Mouse (Mus musculus): Measurements from ENCODE around the gene Prkar1b. TPM values are rescaled to one million over a fixed set of nuclear protein-coding genes. Genes with fewer than 3 reads are reported as not detected.
A peak's percentile ranks its signal among the peaks of the same experiment; 100 is the strongest.

Gene Prkar1b
- polyA plus RNA-seq, 1 experiment from 2014 or later, result 196 TPM

- 85% methylated on average over 9 of the region's 9 CpGs for WGBS
- no peak for ATAC-seq (ENCODE audit: low read depth)
These were observed 178.4 kb downstream of the Prkar1b start for GRCm38 (mm10) chr5:138971405-138971804.

GRCm38 (mm10) chr5:138970056-138970490 lies 179.7 kb downstream of the Prkar1b start:
- Histone ChIP-seq H3K9me3 (no peaks in the 10 kb centered on the region), H3K4me2 (no peak overlapping the region), H3K36me3 (no peaks in the 10 kb centered on the region), H3K9ac (no peak overlapping the region), H3K27me3 (no peaks in the 10 kb centered on the region), H3K4me3 (no peak overlapping the region), H3K4me1 (replicated peaks) (peaks cover 14% of the 10 kb centered on the region), H3K27ac (replicated peaks) (no peak overlapping the region; the same call in 1 of the 2 replicates)
- 70% methylated on average over 7 of the region's 7 CpGs for WGBS
- peak; percentile 49; the same call in 1 of the 2 replicates for ATAC-seq (ENCODE audit: low read depth)

More at GRCm38 (mm10) chr5:138971405-138971804, 178.4 kb downstream of the Prkar1b start:
- H3K4me1 ChIP-seq (replicated peaks), result peaks cover 2% of the 10 kb centered on the region
- no peak overlapping the region for H3K27ac ChIP-seq (replicated peaks)
- no peaks in the 10 kb centered on the region; the same call in 1 of the 2 replicates for H3K36me3 ChIP-seq
- H3K4me3 ChIP-seq, result no peak overlapping the region
- H3K27me3 ChIP-seq, result no peaks in the 10 kb centered on the region
- no peak overlapping the region for H3K4me2 ChIP-seq
- H3K9ac ChIP-seq, result no peak overlapping the region
- no peaks in the 10 kb centered on the region for H3K9me3 ChIP-seq

Other genes starting within 250 kb of the Prkar1b start
- gene Pdgfa, start 152.6 kb downstream of the Prkar1b start, polyA plus RNA-seq (2015; fragmentation: Nextera tagmentation; extraction: Ambion mirVana), result 17.6 and 19.5 TPM in 2 replicates
- 4.6 and 4.8 TPM in 2 replicates for gene Dnaaf5, start 222 bp upstream of the Prkar1b start, polyA plus RNA-seq (2015; fragmentation: Nextera tagmentation; extraction: Ambion mirVana)
- gene Sun1, start 50.6 kb upstream of the Prkar1b start, polyA plus RNA-seq (2015; fragmentation: Nextera tagmentation; extraction: Ambion mirVana), result 40.4 and 42.1 TPM in 2 replicates
- gene Get4, start 102.3 kb upstream of the Prkar1b start, polyA plus RNA-seq (2015; fragmentation: Nextera tagmentation; extraction: Ambion mirVana), result 116 and 119 TPM in 2 replicates
- gene Adap1, start 175.6 kb upstream of the Prkar1b start, polyA plus RNA-seq (2015; fragmentation: Nextera tagmentation; extraction: Ambion mirVana), result 51.5 and 66.3 TPM in 2 replicates
- 113 and 120 TPM in 2 replicates for gene Cox19, start 201.4 kb upstream of the Prkar1b start, polyA plus RNA-seq (2015; fragmentation: Nextera tagmentation; extraction: Ambion mirVana)
- not detected in 2 replicates for gene Cyp2w1, start 202.6 kb upstream of the Prkar1b start, polyA plus RNA-seq (2015; fragmentation: Nextera tagmentation; extraction: Ambion mirVana)
- 1.8 and 1.9 TPM in 2 replicates for gene Gpr146, start 227.7 kb upstream of the Prkar1b start, polyA plus RNA-seq (2015; fragmentation: Nextera tagmentation; extraction: Ambion mirVana)

Measured in neural tube, embryonic 13.5 days (tissue).